Mouse (Mus musculus) retina, postnatal 1 day (tissue): ENCODE results near the gene Tmem104.

Experiments
- DNase-seq: peaks from one replicate; pipeline ENCODE4 v3.0.0-alpha.2; 2012

Gene Tmem104

GRCm38 (mm10) chr11:115232889-115233288 is 45.6 kb downstream of the Tmem104 start:
- DNase-seq = no peak

- peak; percentile 87 for DNase-seq
Measured at GRCm38 (mm10) chr11:115233526-115234290, 46.4 kb downstream of the Tmem104 start.

- DNase-seq = peak; percentile 59
Measured at GRCm38 (mm10) chr11:115234320-115235044, 47.2 kb downstream of the Tmem104 start.

GRCm38 (mm10) chr11:115236570-115236969 is 49.3 kb downstream of the Tmem104 start:
- no peak for DNase-seq

GRCm38 (mm10) chr11:115241402-115241801 is 54.1 kb downstream of the Tmem104 start:
- DNase-seq = no peak

- DNase-seq = no peak
Measured at GRCm38 (mm10) chr11:115242746-115243145, 55.5 kb downstream of the Tmem104 start.

GRCm38 (mm10) chr11:115243783-115244182 is 56.5 kb downstream of the Tmem104 start:
- DNase-seq = no peak

- DNase-seq = no peak
Measured at GRCm38 (mm10) chr11:115244840-115245239, 57.6 kb downstream of the Tmem104 start.

- peak; percentile 64 for DNase-seq
Measured at GRCm38 (mm10) chr11:115246386-115246785, 59.1 kb downstream of the Tmem104 start.

GRCm38 (mm10) chr11:115247240-115247639 is 60.0 kb downstream of the Tmem104 start:
- peak; percentile 70 for DNase-seq

- DNase-seq = no peak
Measured at GRCm38 (mm10) chr11:115247945-115248344, 60.7 kb downstream of the Tmem104 start.

- peak; percentile 70 for DNase-seq
Measured at GRCm38 (mm10) chr11:115249721-115250404, 62.6 kb downstream of the Tmem104 start.

GRCm38 (mm10) chr11:115250405-115251090 is 63.3 kb downstream of the Tmem104 start:
- no peak for DNase-seq

GRCm38 (mm10) chr11:115251258-115251657 is 64.0 kb downstream of the Tmem104 start:
- DNase-seq = no peak

- peak; percentile 58 for DNase-seq
Measured at GRCm38 (mm10) chr11:115257775-115258510, 70.7 kb downstream of the Tmem104 start.

- DNase-seq = no peak
Measured at GRCm38 (mm10) chr11:115259134-115259533, 71.8 kb downstream of the Tmem104 start.

GRCm38 (mm10) chr11:115262954-115263353 is 75.7 kb downstream of the Tmem104 start:
- DNase-seq = no peak

- DNase-seq = no peak
Measured at GRCm38 (mm10) chr11:115264136-115264861, 77.0 kb downstream of the Tmem104 start.

- DNase-seq = peak; percentile 73
Measured at GRCm38 (mm10) chr11:115264862-115265668, 77.8 kb downstream of the Tmem104 start.

GRCm38 (mm10) chr11:115265771-115266399 is 78.6 kb downstream of the Tmem104 start:
- no peak for DNase-seq
